Mouse (Mus musculus) mouse embryonic stem cell (cell line): ENCODE measurements around the gene Hist1h3a.
"Not testable (repeated sequence)": the region's sequence is repeated elsewhere in the genome, so short reads cannot be mapped to it uniquely, and the experiment has no call there.

Experiments
- in situ Hi-C, 2 experiments: fragments of 300-500 bp; cut with MboI; formaldehyde crosslinking; loops; 1 replicate in 1 of 2; 3 replicates in 1 of 2; pipeline ENCODE4 v1.14.3; 2019 to 2020; ENCODE audit warnings: low sequenced_read_pairs in 2 of 2, low pct_unique_long_range_greater_than_20kb in 1 of 2, mixed read lengths in 1 of 2; ENCODE audit not compliant: unreplicated experiment in 1 of 2

Gene Hist1h3a

DNA sequence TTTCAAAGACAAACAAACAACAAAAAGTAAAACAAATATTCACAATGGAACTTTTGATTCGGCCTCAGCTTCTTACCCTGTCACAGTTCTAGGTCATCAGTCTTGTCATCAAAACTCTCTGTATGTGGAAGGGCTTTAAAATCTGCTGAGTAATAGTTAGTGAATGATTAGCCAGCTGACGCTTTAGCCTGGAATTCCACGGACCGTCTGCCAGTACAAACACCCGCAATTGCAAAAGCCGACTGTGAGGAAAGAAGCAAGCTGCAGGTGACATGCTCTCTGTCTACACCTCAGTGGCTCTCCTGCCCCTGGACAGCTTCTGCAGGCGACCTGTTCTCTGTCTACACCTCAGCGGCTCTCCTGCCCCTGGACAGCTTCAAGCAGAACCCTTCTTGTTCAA lies 31.7 kb downstream of the Hist1h3a start:
- in situ Hi-C loops: loop anchor here in 1 of 2 experiments (10.0 to 25.0 kb wide), 2 partner anchors 46 to 1693 kb away; partner anchors contain the start of genes Hist1h2ac, Hist1h2ag, Hist1h2ah and Hist1h2bc

DNA sequence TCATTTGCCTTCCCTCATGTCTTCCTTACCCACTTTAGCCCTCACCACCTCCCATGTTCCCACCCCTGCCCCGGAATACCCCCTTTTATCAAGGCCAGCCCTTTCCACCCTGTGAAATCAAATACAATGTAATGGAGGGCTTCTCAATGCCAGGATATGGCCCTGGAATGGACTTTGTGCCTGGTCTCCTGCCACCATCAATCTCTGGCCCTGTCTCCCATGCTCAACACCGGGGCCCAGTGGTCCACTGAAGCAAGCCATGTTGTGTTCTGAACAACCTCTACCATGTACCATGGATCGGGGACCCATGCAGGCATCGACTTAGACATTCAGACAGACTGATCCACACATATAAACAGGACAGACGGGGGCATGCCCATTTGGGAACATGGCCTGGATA lies 32.5 kb downstream of the Hist1h3a start:
- in situ Hi-C loops: loop anchor here in 1 of 2 experiments (10.0 to 25.0 kb wide), 2 partner anchors 45 to 1692 kb away; partner anchors contain the start of genes Hist1h2ac, Hist1h2ag, Hist1h2ah and Hist1h2bc

DNA sequence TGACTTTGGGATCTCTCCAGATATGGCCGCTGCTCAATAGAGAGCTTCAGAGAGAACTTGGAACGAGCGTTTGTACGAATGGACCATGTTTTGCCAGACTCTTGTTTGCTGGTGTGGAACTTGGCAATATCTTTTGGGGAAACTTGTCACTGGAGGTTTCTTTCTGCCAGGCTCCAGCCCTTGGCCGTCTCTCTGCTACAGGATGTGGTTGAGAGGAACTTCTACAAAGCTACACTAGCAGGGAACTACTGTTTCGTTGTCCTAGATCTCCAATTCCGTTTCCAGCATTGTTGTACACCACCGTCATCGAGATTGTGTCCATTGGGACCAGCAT lies 33.0 kb downstream of the Hist1h3a start:
- in situ Hi-C loops: loop anchor here in 1 of 2 experiments (25.0 kb wide), 1 partner anchor 1692 kb away; the partner anchor contains the start of genes Hist1h2ag, Hist1h2ah, Hist1h2bj and Hist1h2bk

DNA sequence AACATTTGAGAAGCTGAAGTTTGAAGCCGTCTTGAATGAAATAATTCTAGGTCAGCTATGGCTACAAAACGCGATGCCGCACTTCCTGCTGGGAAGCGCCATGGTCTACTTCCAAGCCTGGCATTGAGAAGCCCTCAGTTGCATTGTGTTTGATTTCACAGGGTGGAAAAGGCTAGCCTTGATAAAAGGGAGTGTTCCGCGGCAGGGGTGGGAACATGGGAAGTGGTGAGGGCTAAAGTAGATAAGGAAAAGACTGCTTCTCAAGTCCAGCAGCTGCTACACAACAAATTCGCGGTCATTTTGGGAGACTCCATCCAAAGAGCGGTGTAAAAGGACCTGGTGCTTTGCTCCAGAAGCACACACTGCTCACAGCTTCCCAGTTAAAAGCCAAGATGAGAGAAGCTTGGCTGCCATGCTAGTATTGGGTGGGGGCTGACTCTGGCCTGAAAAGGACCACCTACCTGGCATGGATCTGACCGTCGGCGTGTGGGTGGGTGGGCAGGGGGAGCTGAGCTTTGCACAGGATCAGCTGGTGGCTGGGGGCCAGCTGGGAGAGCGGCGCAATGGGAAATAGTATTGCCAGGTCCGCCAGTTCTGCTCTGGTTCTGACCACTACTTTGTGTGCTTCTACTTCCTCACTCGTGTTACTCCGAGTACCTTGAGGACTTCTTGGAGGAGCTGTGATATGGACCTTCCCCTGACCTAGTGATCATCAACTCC lies 33.6 kb downstream of the Hist1h3a start:
- in situ Hi-C loops: loop anchor here in 1 of 2 experiments (25.0 kb wide), 1 partner anchor 1691 kb away; the partner anchor contains the start of genes Hist1h2ag, Hist1h2ah, Hist1h2bj and Hist1h2bk

DNA sequence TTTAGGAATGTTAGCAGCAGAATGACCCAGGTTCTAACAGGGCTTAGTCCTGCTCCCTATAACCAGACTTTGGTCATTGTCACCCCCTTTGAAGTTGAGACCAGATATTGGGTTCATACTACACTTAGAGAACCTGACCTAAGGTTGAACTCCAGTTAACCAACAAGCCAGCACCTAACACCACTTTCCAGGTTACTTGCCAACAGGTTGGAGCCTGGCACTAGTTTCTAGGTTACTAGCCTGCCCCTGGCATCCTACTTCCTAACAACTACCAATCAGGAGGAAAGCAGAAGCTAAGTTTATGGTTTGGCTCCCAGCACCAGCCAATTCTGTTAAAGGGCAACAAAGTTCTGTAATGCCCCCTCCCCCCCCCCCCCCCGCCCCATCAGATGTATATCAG lies 37.0 kb downstream of the Hist1h3a start:
- in situ Hi-C loops: loop anchor here in 1 of 2 experiments (25.0 kb wide), 1 partner anchor 1688 kb away; the partner anchor contains the start of genes Hist1h2ag, Hist1h2ah, Hist1h2bj and Hist1h2bk

DNA sequence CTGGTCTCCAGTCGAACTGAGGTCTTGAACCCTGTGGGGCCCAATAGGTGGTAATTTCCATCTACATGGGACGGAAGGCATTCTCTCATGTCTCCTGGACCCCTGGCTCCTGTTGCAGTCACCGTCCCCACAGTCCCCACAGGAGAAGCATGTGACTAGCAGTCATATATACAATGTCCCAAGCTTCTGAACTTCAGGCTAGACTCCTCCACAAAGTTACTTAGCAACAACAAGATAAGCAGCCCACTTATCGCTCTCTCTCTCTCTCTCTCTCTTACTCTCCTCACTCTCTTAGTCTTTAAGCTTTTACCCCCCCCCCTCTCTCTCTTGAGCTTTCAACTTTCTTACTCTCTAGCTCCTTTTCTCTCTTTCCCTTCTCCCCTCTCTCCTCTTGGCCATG lies 37.9 kb downstream of the Hist1h3a start:
- in situ Hi-C loops: no loop called here

DNA sequence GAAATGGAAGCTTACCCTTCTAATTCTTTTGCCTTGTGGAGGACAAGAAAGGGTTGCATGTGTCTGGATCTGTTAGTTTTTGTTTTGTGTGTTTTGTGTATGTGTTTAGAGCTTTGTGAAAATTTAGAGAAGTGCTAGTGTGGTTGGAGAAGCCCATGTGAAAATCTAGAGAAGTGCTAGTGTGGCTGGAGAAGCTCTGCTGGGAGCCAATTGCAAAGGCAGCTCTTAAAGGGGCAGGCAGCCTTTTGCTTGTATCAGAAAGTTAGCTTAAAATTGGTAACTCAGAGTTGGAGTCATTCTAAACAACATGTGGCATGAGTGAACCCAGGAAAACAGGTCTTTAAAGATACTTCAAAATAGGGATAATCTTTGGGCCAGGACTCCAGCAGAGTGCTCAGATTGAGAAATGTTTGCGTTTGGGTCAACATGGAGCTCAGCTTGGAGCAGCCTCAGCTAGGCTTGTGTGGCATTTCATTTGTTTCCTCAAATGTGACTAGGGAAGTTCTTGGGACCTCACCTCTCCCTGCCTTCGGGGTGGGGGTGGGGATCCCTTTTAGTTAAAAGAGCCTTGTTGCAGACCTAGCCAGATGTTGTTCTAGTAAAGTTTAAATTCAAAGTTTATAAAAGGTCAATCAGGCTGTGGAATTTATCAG lies 44.5 kb downstream of the Hist1h3a start:
- in situ Hi-C loops: not testable (repeated sequence)

DNA sequence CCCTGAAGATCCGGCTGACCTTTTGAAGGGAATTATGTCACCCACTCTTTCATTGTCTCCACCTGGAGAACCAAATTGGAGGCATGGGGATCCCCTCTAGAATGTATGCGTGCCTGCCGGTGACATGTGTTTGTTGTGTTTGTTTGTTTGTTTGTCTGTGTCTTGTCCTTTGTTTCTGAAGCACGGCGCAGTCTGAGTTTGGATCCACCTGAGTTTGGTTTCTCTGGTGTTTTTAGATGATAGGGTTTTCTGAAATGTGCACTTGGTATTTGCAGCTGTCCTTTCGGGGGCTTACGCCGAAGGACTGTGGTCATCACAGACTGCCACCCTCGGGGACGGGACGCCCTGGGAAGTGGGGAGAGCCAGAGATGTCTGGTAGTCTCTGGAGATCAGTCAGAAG lies 45.0 kb downstream of the Hist1h3a start:
- in situ Hi-C loops: no loop called here

DNA sequence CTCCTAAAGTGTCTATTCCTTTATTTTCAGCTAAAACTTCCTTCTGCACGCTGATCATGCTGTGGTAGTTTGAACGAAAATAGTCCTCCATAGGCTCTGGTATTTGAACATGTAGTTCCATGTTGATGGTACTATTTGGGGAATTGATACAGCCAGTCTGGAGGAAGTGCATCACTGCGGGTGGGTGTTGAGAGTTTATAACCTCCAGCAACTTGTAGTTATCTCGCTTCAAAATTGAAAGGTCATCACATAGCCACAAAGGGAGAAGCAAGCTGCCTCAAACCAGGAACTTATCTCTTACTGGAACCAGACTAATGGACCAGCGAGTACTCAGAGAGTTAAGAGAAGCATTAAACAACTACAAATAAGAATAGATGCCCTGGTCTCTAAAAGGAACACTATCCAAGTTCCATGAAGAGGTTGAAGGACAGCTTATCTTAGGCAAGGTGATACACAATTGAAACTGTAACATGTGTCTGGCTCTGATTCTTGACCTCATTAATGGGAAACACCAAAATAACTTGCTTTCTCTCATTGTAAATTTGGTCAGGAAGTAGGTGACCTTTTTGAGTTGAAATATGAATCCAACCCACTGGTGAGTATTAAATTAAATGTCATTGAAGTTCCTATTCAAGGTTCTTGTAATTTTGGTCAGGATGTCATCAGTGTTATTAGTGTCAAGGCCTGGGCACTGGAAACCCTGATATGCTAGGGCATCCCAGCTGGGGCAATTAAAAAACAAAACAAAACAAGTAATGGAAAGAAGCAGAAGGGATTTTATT lies 45.7 kb downstream of the Hist1h3a start:
- in situ Hi-C loops: no loop called here
